ENCODE assay signal across 8 mouse cellular contexts in genomic region chr4:32530921-32531846, GRCm38 (mm10).
DNase-seq lines count a peak whose midpoint lies in the region; ATAC-seq lines count a peak whose summit lies in the region.

No protein-coding gene starts in this region.

- peaks cover 49% of the 10 kb centered on the region for H3K4me1 ChIP-seq in embryonic facial prominence, embryonic 13.5 days
- H3K4me1 ChIP-seq in heart, embryonic 13.5 days = peaks cover 55% of the 10 kb centered on the region
- H3K4me1 ChIP-seq in kidney, embryonic 16.5 days (ENCODE audit: insufficient read depth, low read length) = peaks cover 25% of the 10 kb centered on the region
- H3K4me1 ChIP-seq in liver, embryonic 11.5 days (replicated peaks; ENCODE audit: control insufficient read depth, insufficient read depth, low read length) = no peaks in the 10 kb centered on the region; the same call in 1 of the 2 replicates

- H3K27me3 ChIP-seq in embryonic facial prominence, embryonic 13.5 days = no peaks in the 10 kb centered on the region
- no peaks in the 10 kb centered on the region for H3K27me3 ChIP-seq in heart, embryonic 13.5 days (replicated peaks)
- no peaks in the 10 kb centered on the region for H3K27me3 ChIP-seq in kidney, embryonic 16.5 days (ENCODE audit: insufficient read depth, low read length)
- H3K27me3 ChIP-seq in liver, embryonic 11.5 days (replicated peaks; ENCODE audit: control insufficient read depth, insufficient read depth, low read length) = no peaks in the 10 kb centered on the region

- DNase-seq in frontal cortex, postnatal 36 days (ENCODE audit: low spot score in 2 of 2) = peak; percentile 45 to 64
- DNase-seq in frontal cortex, postnatal 10 days (ENCODE audit: low spot score in 2 of 2) = no peak
- DNase-seq in liver, embryonic 11.5 days (ENCODE audit: low spot score) = no peak
- peak; percentile 88 for DNase-seq in retina, postnatal 1 day
- no peak for DNase-seq in thymus, postnatal 4 days

- H3K27ac ChIP-seq in embryonic facial prominence, embryonic 13.5 days = peak overlapping the region; percentile 74
- H3K27ac ChIP-seq in heart, embryonic 13.5 days (replicated peaks) = peak overlapping the region; percentile 53
- no peak overlapping the region for H3K27ac ChIP-seq in kidney, embryonic 16.5 days (ENCODE audit: low read length)
- H3K27ac ChIP-seq in liver, embryonic 11.5 days (ENCODE audit: low read depth, low read length) = no peak overlapping the region

- H3K4me2 ChIP-seq in embryonic facial prominence, embryonic 13.5 days = peak overlapping the region; percentile 64
- H3K4me2 ChIP-seq in heart, embryonic 13.5 days = peak overlapping the region; percentile 65
- peak overlapping the region; percentile 54 for H3K4me2 ChIP-seq in kidney, embryonic 16.5 days (replicated peaks; ENCODE audit: low read depth, low read length)
- H3K4me2 ChIP-seq in liver, embryonic 11.5 days = peak overlapping the region; percentile 28; the same call in 1 of the 2 replicates

- H3K4me3 ChIP-seq in embryonic facial prominence, embryonic 13.5 days = peak overlapping the region; percentile 29
- peak overlapping the region; percentile 34 for H3K4me3 ChIP-seq in heart, embryonic 13.5 days
- H3K4me3 ChIP-seq in kidney, embryonic 16.5 days (ENCODE audit: low read length) = peak overlapping the region; percentile 33
- no peak overlapping the region for H3K4me3 ChIP-seq in liver, embryonic 11.5 days (ENCODE audit: low read depth, low read length)

- H3K36me3 ChIP-seq in embryonic facial prominence, embryonic 13.5 days = no peaks in the 10 kb centered on the region
- H3K36me3 ChIP-seq in heart, embryonic 13.5 days = no peaks in the 10 kb centered on the region
- no peaks in the 10 kb centered on the region for H3K36me3 ChIP-seq in kidney, embryonic 16.5 days (ENCODE audit: insufficient read depth, low read length)
- H3K36me3 ChIP-seq in liver, embryonic 11.5 days (ENCODE audit: control insufficient read depth, insufficient read depth, low read length) = no peaks in the 10 kb centered on the region

- 0 out of 2 replicates have a peak, but pooled peaks have one; percentile 71 for ATAC-seq in embryonic facial prominence, embryonic 13.5 days (ENCODE audit: insufficient number of reproducible peaks, insufficient read depth, low FRiP score, low TSS enrichment, low read depth)
- 0 out of 2 replicates have a peak, but pooled peaks have one; percentile 8 for ATAC-seq in heart, embryonic 13.5 days (ENCODE audit: extremely low read depth, insufficient number of reproducible peaks, low FRiP score, low TSS enrichment)
- peak; percentile 83; the same call in 1 of the 2 replicates for ATAC-seq in kidney, embryonic 16.5 days (ENCODE audit: low FRiP score, low TSS enrichment)
- ATAC-seq in liver, embryonic 11.5 days (replicated peaks; ENCODE audit: low FRiP score) = no peak

- no peaks in the 10 kb centered on the region for H3K9me3 ChIP-seq in embryonic facial prominence, embryonic 13.5 days
- no peaks in the 10 kb centered on the region for H3K9me3 ChIP-seq in heart, embryonic 13.5 days
- H3K9me3 ChIP-seq in kidney, embryonic 16.5 days (ENCODE audit: low read length) = no peaks in the 10 kb centered on the region
- no peaks in the 10 kb centered on the region for H3K9me3 ChIP-seq in liver, embryonic 11.5 days (ENCODE audit: control insufficient read depth, low read length)

- WGBS in embryonic facial prominence, embryonic 13.5 days = 22% methylated on average over 28 of the region's 28 CpGs
- 35% methylated on average over 28 of the region's 28 CpGs for WGBS in heart, embryonic 13.5 days
- 14% methylated on average over 28 of the region's 28 CpGs for WGBS in kidney, embryonic 16.5 days
- 61% methylated on average over 28 of the region's 28 CpGs for WGBS in liver, embryonic 11.5 days

- H3K9ac ChIP-seq in embryonic facial prominence, embryonic 13.5 days = peak overlapping the region; percentile 52; the same call in 1 of the 2 replicates
- peak overlapping the region; percentile 67 for H3K9ac ChIP-seq in heart, embryonic 13.5 days
- H3K9ac ChIP-seq in kidney, embryonic 16.5 days (replicated peaks; ENCODE audit: low read length) = peak overlapping the region; percentile 49
- H3K9ac ChIP-seq in liver, embryonic 11.5 days (ENCODE audit: low read depth, low read length) = no peak overlapping the region

Comparison
In these comparisons a context has a peak if more than half of its experiments do, and no peak if none do; other contexts are left out.
1. DNase-seq: peak in frontal cortex, postnatal 36 days (2 of 2) and retina, postnatal 1 day (single experiment); none in frontal cortex, postnatal 10 days (0 of 2), liver, embryonic 11.5 days (single experiment) and thymus, postnatal 4 days (single experiment).
2. H3K27ac ChIP-seq: peak in embryonic facial prominence, embryonic 13.5 days (single experiment) and heart, embryonic 13.5 days (single experiment); none in kidney, embryonic 16.5 days (single experiment) and liver, embryonic 11.5 days (single experiment).
3. Peak in every context shown above with its lines, with median percentiles within 50 percentile points of each other: H3K4me2 ChIP-seq.